Mouse (Mus musculus) forebrain, embryonic 11.5 days (tissue): ENCODE results near the gene Mcm6. TPM values are rescaled to one million over a fixed set of nuclear protein-coding genes. Genes with fewer than 3 reads are reported as not detected.
A peak's percentile ranks its signal among the peaks of the same experiment; 100 is the strongest.

Experiments
- ATAC-seq: fragments of 200-750 bp; cut with Nextera tagmentation; replicated peaks from 2 replicates; pipeline ENCODE4 v1.8.0; 2017; ENCODE audit warnings: moderate TSS enrichment; ENCODE audit not compliant: low FRiP score
- DNase-seq: peaks from one replicate; pipeline ENCODE4 v3.0.0-alpha.2; 2017; ENCODE audit warnings: low spot score
- H3K27ac ChIP-seq: fragments of 300-500 bp; sonication (generic); 2 replicates; pipeline ENCODE4 v1.5.1; 2014; ENCODE audit warnings: low read depth, low read length
- H3K27me3 ChIP-seq: fragments of 300-500 bp; sonication (generic); 2 replicates; pipeline ENCODE4 v1.6.1; 2014; ENCODE audit warnings: mild to moderate bottlenecking, low read length, mixed read lengths; ENCODE audit not compliant: control insufficient read depth, insufficient read depth
- H3K36me3 ChIP-seq: fragments of 300-500 bp; sonication (generic); 2 replicates; pipeline ENCODE4 v1.6.1; 2014; ENCODE audit warnings: mild to moderate bottlenecking, low read length, moderate library complexity, mixed read lengths; ENCODE audit not compliant: control insufficient read depth, insufficient read depth
- H3K4me1 ChIP-seq: fragments of 300-500 bp; sonication (generic); replicated peaks from 2 replicates; pipeline ENCODE4 v1.6.1; 2014; ENCODE audit warnings: low read length, mixed read lengths; ENCODE audit not compliant: control insufficient read depth, insufficient read depth
- H3K4me2 ChIP-seq: fragments of 300-500 bp; sonication (generic); 2 replicates; pipeline ENCODE4 v1.6.1; 2014; ENCODE audit warnings: low read depth, mild to moderate bottlenecking, low read length, moderate library complexity, mixed read lengths; ENCODE audit not compliant: severe bottlenecking
- H3K4me3 ChIP-seq: fragments of 300-500 bp; sonication (generic); 2 replicates; pipeline ENCODE4 v1.5.1; 2014; ENCODE audit warnings: low read depth, low read length
- H3K9ac ChIP-seq: fragments of 300-500 bp; sonication (generic); 2 replicates; pipeline ENCODE4 v1.6.1; 2014; ENCODE audit warnings: low read length
- H3K9me3 ChIP-seq: fragments of 300-500 bp; sonication (generic); 2 replicates; pipeline ENCODE4 v1.6.1; 2016; ENCODE audit warnings: low read length, mixed read lengths; ENCODE audit not compliant: control insufficient read depth
- WGBS: fragments of 180-500 bp; shearing (Covaris S2); extraction: QIAGEN DNeasy Blood & Tissue Kit; methylation state at CpG from one replicate; pipeline ENCODE4 v1.1.7; 2014; 5-methylcytosine and 5-hydroxymethylcytosine counted together
- polyA plus RNA-seq: library from polyadenylated mRNA; unstranded; fragments of >200 nt; fragmentation: Nextera tagmentation; extraction: Ambion mirVana; gene quantifications from 2 replicates; pipeline ENCODE4 v1.2.1, GENCODE M21; 2014

The Mcm6 gene
- polyA plus RNA-seq, 1 experiment from 2014 or later = 343 TPM

DNA sequence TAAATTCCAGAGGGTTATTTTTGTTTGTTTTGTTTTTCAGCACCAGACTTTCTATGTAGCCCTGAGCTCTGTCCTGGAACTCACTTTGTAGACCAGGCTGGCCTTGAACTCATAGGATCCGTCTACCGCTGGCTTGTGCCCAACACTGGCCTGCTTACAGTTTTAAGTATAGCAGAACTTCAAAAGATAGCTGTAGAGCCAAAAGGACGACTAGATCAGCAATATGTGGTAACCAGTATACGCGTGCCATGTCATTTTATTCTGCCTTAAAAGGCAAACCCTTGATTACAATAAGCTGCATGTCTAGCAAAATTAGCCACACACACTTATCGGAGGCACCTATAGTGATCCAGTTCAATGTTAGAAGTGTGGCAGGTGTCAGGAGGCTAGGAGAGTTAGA, 1.2 kb downstream of the Mcm6 start:
- Histone ChIP-seq H3K9ac (peak overlapping the region; percentile 92; the same call in 1 of the 2 replicates), H3K4me3 (peak overlapping the region; percentile 88), H3K27me3 (no peaks in the 10 kb centered on the region), H3K4me2 (peak overlapping the region; percentile 62), H3K27ac (no peak overlapping the region), H3K9me3 (no peaks in the 10 kb centered on the region), H3K4me1 (0 out of 2 replicates have a peak, but pooled peaks cover 2% of the 10 kb centered on the region), H3K36me3 (peaks cover 2% of the 10 kb centered on the region; the same call in 1 of the 2 replicates)
- DNase-seq (no peak), ATAC-seq (no peak)
- 72% methylated on average over 6 of the region's 6 CpGs for WGBS

- DNase-seq (no peak), ATAC-seq (no peak)
- Histone ChIP-seq H3K27me3 (no peaks in the 10 kb centered on the region), H3K4me1 (0 out of 2 replicates have a peak, but pooled peaks cover 2% of the 10 kb centered on the region), H3K9me3 (no peaks in the 10 kb centered on the region), H3K27ac (no peak overlapping the region), H3K36me3 (peaks cover 6% of the 10 kb centered on the region), H3K9ac (peak overlapping the region; percentile 92), H3K4me2 (peak overlapping the region; percentile 62), H3K4me3 (peak overlapping the region; percentile 88)
- WGBS = 72% methylated on average over 3 of the region's 3 CpGs
Measured at GRCm38 (mm10) chr1:128357452-128357851, 2.0 kb downstream of the Mcm6 start.

- Histone ChIP-seq H3K4me1 (no peaks in the 10 kb centered on the region), H3K27me3 (no peaks in the 10 kb centered on the region), H3K27ac (no peak overlapping the region), H3K9me3 (no peaks in the 10 kb centered on the region), H3K4me2 (no peak overlapping the region), H3K36me3 (peaks cover 15% of the 10 kb centered on the region), H3K4me3 (no peak overlapping the region), H3K9ac (no peak overlapping the region)
- ATAC-seq (no peak), DNase-seq (no peak)
- WGBS = 90% methylated on average over 3 of the region's 3 CpGs
Measured at GRCm38 (mm10) chr1:128353092-128353491, 6.4 kb downstream of the Mcm6 start.

DNA sequence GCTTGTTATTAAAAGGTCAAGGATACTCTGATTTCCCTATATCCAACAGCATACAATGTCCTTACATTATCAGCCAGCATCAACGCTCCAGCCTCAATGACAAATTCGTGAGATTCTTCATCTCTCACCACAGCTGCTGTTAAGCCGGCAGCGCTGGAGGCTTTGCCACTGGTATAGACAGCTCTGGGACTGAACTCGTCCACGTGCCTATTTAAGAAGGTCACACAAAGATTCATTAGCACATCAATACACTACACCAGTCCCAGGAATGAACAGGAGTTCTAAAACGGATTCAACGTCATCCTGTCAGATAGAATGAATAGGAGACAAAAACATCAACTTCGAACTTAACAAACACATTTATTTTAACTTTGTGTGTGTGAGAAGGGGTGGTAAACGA, 15.2 kb downstream of the Mcm6 start:
- WGBS = 44% methylated on average over 10 of the region's 10 CpGs
- Histone ChIP-seq H3K36me3 (peaks cover 19% of the 10 kb centered on the region; the same call in 1 of the 2 replicates), H3K9ac (no peak overlapping the region), H3K27ac (no peak overlapping the region), H3K4me3 (no peak overlapping the region), H3K4me2 (no peak overlapping the region), H3K4me1 (no peaks in the 10 kb centered on the region), H3K27me3 (no peaks in the 10 kb centered on the region), H3K9me3 (no peaks in the 10 kb centered on the region)
- ATAC-seq (peak; percentile 85), DNase-seq (no peak)

DNA sequence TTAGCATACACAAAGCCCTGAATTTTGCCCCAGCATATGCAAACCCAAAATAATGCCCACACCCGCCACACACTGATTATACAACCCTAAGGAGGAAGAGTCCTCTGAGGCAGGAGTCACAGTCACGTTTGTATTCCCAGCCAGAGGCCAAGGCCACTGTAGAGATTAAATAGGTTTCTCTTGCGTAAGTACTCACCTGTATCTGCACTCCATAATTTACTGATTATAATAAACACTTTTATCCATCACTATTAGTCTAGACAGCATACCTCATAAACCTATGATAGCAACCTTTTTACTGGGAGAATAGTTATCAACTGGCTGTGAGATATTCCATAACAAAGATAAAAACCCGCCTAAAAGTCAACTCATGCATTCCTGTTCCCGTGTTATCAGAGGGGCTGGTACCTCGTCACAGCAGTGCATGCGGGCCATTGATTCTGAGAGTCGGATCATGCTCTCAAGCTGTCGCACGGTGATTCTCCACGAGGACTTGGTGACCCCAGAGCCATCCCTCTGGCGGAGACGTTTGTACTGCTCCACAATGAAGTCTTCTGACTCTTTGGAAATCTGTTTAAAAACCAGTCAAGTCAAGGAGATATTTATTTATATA, 21.6 kb downstream of the Mcm6 start:
- Histone ChIP-seq H3K4me3 (no peak overlapping the region), H3K9me3 (no peaks in the 10 kb centered on the region), H3K36me3 (peaks cover 5% of the 10 kb centered on the region; the same call in 1 of the 2 replicates), H3K4me1 (no peaks in the 10 kb centered on the region), H3K27me3 (no peaks in the 10 kb centered on the region), H3K4me2 (no peak overlapping the region), H3K9ac (no peak overlapping the region), H3K27ac (no peak overlapping the region)
- ATAC-seq (no peak), DNase-seq (no peak)
- 92% methylated on average over 13 of the region's 13 CpGs for WGBS

GRCm38 (mm10) chr1:128330313-128330712, 29.2 kb downstream of the Mcm6 start:
- peaks cover 3% of the 10 kb centered on the region; the same call in 1 of the 2 replicates for H3K36me3 ChIP-seq
- H3K27me3 ChIP-seq = no peaks in the 10 kb centered on the region
- DNase-seq = no peak
- no peaks in the 10 kb centered on the region for H3K4me1 ChIP-seq
- ATAC-seq = no peak
- no peak overlapping the region for H3K27ac ChIP-seq
- H3K9me3 ChIP-seq = no peaks in the 10 kb centered on the region
- 95% methylated on average over 1 of the region's 1 CpGs for WGBS
- no peak overlapping the region for H3K4me2 ChIP-seq
- H3K4me3 ChIP-seq = no peak overlapping the region
- no peak overlapping the region for H3K9ac ChIP-seq

DNA sequence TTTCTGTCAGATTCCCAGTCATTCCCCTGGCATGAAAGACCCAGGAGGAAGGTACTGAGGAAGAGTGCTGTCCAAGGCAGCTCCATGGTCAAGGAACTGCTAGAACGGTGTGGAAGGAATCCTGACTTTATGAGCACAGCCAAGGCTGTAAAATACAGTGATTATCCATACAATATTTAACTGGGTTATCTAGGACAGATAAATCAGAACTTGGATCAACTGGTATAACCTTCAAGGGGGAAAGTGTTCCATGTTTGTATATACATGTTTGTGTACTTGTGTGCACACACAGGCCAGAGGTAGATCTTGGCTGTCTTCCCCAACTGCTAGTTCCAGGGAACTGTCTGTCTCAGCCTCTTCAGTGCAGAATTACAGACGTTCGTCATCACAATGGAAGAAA, 31.2 kb downstream of the Mcm6 start, which contains the start of gene Lct:
Gene Lct (minus strand): TSS at position 101 of the 400 bp plus-strand sequence.
- DNase-seq = no peak
- no peaks in the 10 kb centered on the region for H3K27me3 ChIP-seq
- H3K36me3 ChIP-seq = peaks cover 3% of the 10 kb centered on the region; the same call in 1 of the 2 replicates
- no peaks in the 10 kb centered on the region for H3K4me1 ChIP-seq
- 84% methylated on average over 3 of the region's 3 CpGs for WGBS
- no peak for ATAC-seq
- no peak within 1 kb of the TSS for H3K4me2 ChIP-seq
- H3K9me3 ChIP-seq = no peaks in the 10 kb centered on the region
- no peak within 1 kb of the TSS for H3K4me3 ChIP-seq
- no peak within 1 kb of the TSS for H3K9ac ChIP-seq
- no peak within 1 kb of the TSS for H3K27ac ChIP-seq

GRCm38 (mm10) chr1:128327165-128327564, 32.3 kb downstream of the Mcm6 start:
- Histone ChIP-seq H3K9ac (no peak overlapping the region), H3K27ac (no peak overlapping the region), H3K27me3 (no peaks in the 10 kb centered on the region), H3K9me3 (no peaks in the 10 kb centered on the region), H3K4me2 (no peak overlapping the region), H3K4me1 (no peaks in the 10 kb centered on the region), H3K36me3 (peaks cover 3% of the 10 kb centered on the region; the same call in 1 of the 2 replicates), H3K4me3 (no peak overlapping the region)
- DNase-seq (no peak), ATAC-seq (no peak)
- WGBS = 90% methylated on average over 1 of the region's 1 CpGs

- no peaks in the 10 kb centered on the region for H3K4me1 ChIP-seq
- DNase-seq = no peak
- no peak overlapping the region for H3K27ac ChIP-seq
- H3K9ac ChIP-seq = no peak overlapping the region
- no peaks in the 10 kb centered on the region for H3K36me3 ChIP-seq
- H3K4me3 ChIP-seq = no peak overlapping the region
- H3K27me3 ChIP-seq = no peaks in the 10 kb centered on the region
- H3K4me2 ChIP-seq = no peak overlapping the region
- no peaks in the 10 kb centered on the region for H3K9me3 ChIP-seq
- WGBS = 89% methylated on average over 2 of the region's 2 CpGs
- ATAC-seq = no peak
Measured at GRCm38 (mm10) chr1:128324776-128325175, 34.7 kb downstream of the Mcm6 start.
